Mouse (Mus musculus) urinary bladder, adult 2 months (tissue): ENCODE results near the gene Twf2. TPM values are rescaled to one million over a fixed set of nuclear protein-coding genes. Genes with fewer than 3 reads are reported as not detected.

Experiments
- DNase-seq: peaks from one replicate; pipeline ENCODE4 v3.0.0; 2022; ENCODE audit warnings: low spot score
- polyA plus RNA-seq: library from polyadenylated mRNA; depleted of rRNA; stranded (reverse); fragments of >200 nt; gene quantifications from 2 replicates; pipeline ENCODE4 v1.2.3, GENCODE M21; 2012; rRNA removed

The Twf2 gene
- polyA plus RNA-seq, 1 experiment: 35.7 TPM

DNA sequence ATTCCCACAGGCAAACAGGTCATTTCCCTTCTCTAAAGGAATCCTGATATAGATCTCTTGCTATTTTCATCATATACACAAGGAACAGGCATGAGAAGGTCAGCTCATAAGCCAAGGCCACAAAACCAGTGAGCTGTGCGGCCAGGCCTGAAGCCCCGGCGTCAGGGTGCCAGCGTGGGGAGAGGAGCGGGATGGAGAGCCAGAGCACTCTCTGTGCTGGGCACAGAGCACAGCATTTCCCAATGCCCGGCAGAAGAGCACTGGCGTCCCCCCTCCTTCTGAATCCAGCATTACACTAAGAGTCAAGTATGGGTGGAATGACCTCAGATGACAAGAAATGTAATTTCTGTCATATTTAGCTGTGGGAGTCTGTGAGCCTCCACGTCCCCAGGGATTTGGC lies 34.5 kb downstream of the Twf2 start:
- no peak for DNase-seq

- DNase-seq: no peak
These were observed 35.0 kb downstream of the Twf2 start for GRCm38 (mm10) chr9:106237878-106238277.

GRCm38 (mm10) chr9:106241541-106242164 lies 38.7 kb downstream of the Twf2 start:
- no peak for DNase-seq

DNA sequence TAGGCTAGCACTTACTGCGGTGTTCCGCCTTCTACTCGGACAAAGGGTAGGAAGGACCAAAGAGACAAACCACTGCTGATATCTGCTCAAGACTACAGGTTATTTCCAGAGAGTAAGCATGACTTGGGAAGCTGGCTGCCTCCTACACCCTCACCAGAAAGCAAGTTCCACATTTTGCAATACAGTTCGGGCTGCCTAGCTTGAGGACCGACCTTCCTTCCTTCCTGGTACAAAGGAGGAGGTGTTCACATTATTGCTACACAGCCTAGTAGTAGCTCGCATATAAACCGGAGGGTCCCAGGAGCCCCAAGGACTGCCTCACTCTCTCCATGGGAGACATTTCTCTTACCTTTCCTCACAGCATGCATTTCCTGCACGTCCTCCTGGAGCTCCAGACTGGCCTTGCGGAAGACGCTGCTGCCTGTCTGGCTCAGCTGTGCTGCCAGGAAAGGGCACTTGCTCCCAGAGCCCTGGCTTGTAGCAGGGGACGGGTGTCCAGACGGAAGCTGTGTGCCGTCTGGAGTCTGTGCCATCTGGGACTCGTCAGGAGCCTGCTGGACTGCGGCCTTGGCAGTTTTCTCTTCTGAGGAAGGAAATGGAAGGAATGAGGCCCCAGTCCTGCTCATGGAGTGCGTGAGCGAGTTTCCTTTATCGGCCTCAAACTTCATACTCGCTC lies 40.0 kb downstream of the Twf2 start:
- no peak for DNase-seq

DNA sequence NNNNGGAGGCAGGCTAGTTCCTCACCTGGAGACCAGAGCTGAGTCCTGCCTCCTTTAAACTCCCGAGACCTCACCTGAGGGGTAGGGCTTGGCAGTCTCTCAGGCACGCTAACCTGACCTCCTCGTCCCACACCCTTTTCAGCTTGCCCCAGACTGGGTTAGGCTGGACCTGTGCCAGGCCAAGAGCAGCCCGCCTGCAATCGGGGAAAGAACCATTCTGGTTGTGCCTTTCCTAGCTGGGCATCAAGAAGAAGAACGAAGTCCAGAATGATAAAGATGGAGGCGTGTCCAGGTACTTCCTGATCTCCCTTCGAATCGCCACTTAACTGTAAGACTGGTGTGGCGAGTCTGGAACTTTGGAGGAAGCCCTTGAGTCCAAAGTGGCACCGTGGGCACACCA lies 46.6 kb downstream of the Twf2 start:
- DNase-seq: no peak

GRCm38 (mm10) chr9:106250245-106250644 lies 47.3 kb downstream of the Twf2 start:
- DNase-seq: no peak

GRCm38 (mm10) chr9:106251066-106251465 lies 48.2 kb downstream of the Twf2 start:
- no peak for DNase-seq

DNA sequence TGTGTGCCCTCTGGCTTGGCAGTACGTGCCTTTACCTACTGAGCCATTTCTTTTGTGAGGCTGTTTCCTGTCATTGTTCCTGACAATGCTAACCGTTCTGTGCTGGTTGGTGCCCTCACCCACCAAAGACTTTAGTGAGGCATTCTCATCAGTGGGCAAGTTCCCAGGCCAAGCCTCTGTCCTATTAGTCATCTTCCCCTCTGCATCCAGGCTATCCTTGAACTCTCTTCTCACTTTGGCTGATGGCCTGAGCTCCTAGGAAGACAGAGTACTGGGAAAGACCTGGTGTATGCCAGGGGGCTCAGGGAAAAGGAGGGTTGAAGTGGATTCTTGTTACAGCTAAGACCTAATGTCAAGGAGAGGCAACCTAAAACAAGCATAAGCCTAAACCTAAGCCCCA lies 51.1 kb downstream of the Twf2 start:
- DNase-seq: no peak

DNA sequence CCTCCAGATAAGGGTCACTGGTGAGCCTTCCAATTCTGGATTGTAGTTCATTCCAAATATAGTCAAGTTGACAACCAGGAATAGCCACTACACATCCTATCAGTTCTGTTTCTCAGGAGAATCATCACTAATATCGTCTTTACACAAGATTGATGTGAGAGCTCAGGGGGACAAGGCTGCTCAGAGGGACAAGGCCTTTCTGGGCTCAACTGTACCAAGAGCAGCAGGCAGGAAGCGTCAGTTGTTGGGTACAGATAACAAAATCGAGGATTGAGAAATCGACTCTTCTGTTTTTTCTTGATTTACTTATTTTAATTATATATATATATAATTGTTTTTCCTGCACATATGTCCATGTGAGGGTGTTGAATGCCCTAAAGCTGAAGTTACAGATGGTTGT lies 55.5 kb downstream of the Twf2 start:
- DNase-seq: no peak

GRCm38 (mm10) chr9:106258990-106259389 lies 56.1 kb downstream of the Twf2 start:
- no peak for DNase-seq

DNA sequence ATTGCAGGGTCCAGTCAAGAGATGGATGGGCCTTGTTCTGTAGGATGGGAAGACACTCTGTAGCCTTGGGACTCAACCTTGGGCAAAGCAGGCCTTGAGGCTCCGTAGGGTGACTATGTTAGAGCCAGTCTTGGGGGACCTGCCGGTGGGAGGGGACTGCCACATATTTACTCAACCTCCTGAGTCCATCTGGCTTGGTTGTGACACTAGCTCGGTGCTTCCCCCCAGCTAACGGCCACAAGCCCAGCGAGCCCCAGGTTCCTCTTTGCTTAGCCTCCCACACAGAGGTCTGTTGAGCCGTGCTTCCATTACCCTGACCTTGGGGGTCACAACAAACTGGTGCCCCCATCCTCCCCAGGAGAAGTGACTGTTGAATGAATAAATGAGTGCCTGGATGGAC lies 58.1 kb downstream of the Twf2 start:
- DNase-seq: no peak

DNA sequence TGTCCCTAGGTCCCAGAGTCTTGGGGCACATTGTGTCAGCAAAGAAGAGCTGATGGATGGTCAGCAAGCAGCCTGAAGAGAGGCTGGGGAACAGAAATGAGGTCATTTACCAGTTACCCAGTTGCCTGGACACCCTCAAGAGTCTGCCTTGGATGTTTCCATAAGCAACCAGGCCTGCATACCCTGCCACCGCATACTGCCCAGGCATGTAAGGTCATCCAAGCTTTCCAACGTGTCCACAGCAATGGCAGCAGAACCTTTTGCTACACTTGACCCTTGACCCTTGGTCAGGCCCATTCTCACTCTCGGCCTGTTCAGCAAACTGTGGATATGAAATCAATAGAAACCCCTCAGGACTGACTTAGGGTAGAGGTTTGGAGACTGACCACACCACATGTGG lies 58.6 kb downstream of the Twf2 start:
- no peak for DNase-seq

GRCm38 (mm10) chr9:106262075-106262474 lies 59.2 kb downstream of the Twf2 start:
- DNase-seq: no peak

DNA sequence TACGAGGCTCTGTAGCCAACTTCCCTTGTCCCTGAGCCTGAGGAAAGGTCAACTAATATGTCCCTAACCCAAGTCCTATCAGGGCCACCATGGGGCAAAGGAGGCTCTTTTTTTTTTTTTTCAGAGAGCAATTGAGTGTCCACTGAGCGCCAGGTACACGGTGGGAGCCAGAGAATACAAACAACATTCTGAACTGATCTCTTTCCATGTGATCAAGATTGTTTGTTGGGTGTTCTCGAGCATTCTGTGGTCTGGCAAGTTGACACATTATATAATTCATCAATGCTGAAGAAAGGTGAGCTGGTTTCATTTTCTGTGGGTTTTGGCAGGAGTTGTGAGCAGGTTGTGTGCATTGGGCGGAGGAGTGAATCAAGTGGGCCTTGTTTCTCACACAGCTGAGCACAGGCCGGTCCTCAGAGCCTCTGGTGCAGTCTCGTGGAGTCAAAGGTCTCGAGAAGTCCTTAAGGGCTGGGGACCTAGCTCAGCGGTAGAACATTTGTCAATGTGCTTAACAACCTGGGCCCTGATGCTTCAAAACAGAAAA lies 60.5 kb downstream of the Twf2 start:
- DNase-seq: no peak

Other genes starting within 250 kb of the Twf2 start
- 4.1 and 4.8 TPM in 2 replicates for gene Col6a5, start 242.5 kb upstream of the Twf2 start, polyA plus RNA-seq
- gene Col6a4, start 106.3 kb upstream of the Twf2 start, polyA plus RNA-seq: 1.3 and 1.4 TPM in 2 replicates
- 1.1 and 1.5 TPM in 2 replicates for gene Glyctk, start 45.0 kb upstream of the Twf2 start, polyA plus RNA-seq
- gene Wdr82, start 32.2 kb upstream of the Twf2 start, polyA plus RNA-seq: 67.9 and 72.1 TPM in 2 replicates
- 40.2 and 47.0 TPM in 2 replicates for gene Ppm1m, start 3.4 kb upstream of the Twf2 start, polyA plus RNA-seq
- gene Tlr9, start 19.5 kb downstream of the Twf2 start, polyA plus RNA-seq: 1.8 and 2.5 TPM in 2 replicates
- gene Alas1, start 45.5 kb downstream of the Twf2 start, polyA plus RNA-seq: 93.3 and 105 TPM in 2 replicates
- gene Poc1a, start 78.0 kb downstream of the Twf2 start, polyA plus RNA-seq: 3.9 and 4.5 TPM in 2 replicates
- 33.5 and 34.7 TPM in 2 replicates for gene Dusp7, start 165.5 kb downstream of the Twf2 start, polyA plus RNA-seq
- 1,045 and 1,109 TPM in 2 replicates for gene Rpl29, start 226.3 kb downstream of the Twf2 start, polyA plus RNA-seq
- gene Acy1, start 235.2 kb downstream of the Twf2 start, polyA plus RNA-seq: 7.8 and 10.2 TPM in 2 replicates
- gene Abhd14b, start 244.4 kb downstream of the Twf2 start, polyA plus RNA-seq: 69.6 and 84.4 TPM in 2 replicates
- 44.9 and 46.9 TPM in 2 replicates for gene Abhd14a, start 244.6 kb downstream of the Twf2 start, polyA plus RNA-seq